Mouse (Mus musculus): Measurements from ENCODE around the gene Ubtd1.

Ubtd1 gene

GRCm38 (mm10) chr19:41993484-41993883, 11.9 kb downstream of the Ubtd1 start:
- peak; percentile 86 for DNase-seq (ENCODE audit: low read depth, low spot score)

DNA sequence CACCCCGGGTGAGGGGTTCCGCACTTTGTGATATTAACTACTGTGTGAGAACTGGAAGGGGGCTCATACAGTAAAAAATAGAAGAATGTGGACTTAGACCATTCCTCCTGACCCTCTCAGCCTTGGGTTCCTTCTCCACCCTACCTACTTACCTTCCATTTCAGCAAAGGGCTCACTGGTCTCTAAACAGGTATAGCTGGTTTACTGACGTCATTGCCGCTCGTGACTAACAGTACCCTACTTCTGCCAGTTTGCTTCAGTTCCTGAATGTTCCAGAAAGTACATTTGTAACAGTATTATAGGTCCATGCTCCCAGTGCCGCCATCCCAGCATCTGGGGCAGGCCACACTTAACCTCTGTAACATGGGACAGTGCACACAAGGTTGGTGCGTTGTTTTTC, 12.5 kb downstream of the Ubtd1 start:
- DNase-seq (ENCODE audit: low read depth, low spot score), result no peak

GRCm38 (mm10) chr19:41995483-41995882, 13.9 kb downstream of the Ubtd1 start:
- DNase-seq (ENCODE audit: low read depth, low spot score), result no peak

- DNase-seq (ENCODE audit: low read depth, low spot score), result no peak
Measured at GRCm38 (mm10) chr19:41997090-41997489, 15.5 kb downstream of the Ubtd1 start.

DNA sequence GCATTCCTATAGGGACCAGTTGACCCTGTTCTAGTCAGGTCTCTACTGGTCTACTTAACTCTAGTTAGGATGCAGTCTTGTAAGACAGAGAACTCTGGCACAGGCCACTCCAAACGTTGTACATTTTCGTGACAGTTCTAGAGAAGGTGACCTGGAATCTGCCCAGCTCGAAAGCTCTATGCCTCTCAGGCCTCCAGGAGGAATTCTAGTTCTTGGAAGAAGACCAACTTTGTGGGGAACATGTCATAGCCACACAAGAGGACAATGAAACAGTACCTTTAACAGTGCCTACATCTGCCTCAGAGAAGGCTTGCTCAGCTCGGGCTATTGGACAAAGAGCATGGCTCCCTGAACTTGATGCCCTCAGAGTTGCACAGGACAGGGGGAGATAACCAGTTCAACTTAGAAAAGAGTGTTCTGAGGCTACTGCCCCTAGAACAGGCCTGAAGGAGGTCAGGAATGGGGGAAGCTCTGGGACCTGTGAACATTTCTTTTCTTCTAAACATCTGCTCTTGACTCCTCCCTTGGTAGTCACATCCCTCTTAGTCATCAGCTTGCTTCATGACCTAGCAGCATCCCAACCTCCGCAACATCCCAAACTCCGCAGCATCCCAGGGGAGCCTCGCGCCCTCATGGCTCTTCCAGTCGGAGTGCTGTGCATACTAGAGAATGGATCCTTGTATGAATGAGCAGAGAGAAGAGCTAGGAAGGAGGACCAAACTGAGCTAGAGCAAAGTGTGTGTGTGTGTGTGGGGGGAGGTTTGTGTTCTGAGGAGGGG, 17.4 kb downstream of the Ubtd1 start:
- no peak for DNase-seq (ENCODE audit: low read depth, low spot score)

GRCm38 (mm10) chr19:41999688-42000283, 18.2 kb downstream of the Ubtd1 start:
- DNase-seq (ENCODE audit: low read depth, low spot score), result no peak

DNA sequence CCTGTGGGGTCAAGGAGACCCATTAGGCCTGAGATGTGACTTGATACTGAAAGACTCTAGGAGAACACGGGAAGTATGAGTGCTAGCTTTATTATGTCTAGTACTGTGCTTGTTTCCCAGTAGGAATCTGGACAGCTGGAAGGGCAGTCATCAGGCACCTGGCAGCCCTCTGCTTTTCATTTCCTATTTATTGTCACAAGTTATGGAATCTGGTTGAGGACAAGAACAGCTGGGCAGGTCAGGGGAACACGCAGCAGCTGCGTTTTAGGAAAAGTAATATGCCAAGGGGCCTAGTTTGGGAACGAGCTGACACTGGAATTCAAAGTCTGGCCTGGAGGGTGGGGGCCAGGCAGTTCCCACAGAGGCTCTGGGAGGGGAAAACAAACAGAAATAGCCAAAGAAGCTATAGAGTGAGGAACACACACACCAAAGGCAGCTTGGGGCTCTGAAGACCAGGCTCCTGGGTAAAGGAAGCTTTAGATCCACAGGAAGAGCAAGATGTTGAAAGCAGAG, 18.9 kb downstream of the Ubtd1 start:
- no peak for DNase-seq (ENCODE audit: low read depth, low spot score)

DNA sequence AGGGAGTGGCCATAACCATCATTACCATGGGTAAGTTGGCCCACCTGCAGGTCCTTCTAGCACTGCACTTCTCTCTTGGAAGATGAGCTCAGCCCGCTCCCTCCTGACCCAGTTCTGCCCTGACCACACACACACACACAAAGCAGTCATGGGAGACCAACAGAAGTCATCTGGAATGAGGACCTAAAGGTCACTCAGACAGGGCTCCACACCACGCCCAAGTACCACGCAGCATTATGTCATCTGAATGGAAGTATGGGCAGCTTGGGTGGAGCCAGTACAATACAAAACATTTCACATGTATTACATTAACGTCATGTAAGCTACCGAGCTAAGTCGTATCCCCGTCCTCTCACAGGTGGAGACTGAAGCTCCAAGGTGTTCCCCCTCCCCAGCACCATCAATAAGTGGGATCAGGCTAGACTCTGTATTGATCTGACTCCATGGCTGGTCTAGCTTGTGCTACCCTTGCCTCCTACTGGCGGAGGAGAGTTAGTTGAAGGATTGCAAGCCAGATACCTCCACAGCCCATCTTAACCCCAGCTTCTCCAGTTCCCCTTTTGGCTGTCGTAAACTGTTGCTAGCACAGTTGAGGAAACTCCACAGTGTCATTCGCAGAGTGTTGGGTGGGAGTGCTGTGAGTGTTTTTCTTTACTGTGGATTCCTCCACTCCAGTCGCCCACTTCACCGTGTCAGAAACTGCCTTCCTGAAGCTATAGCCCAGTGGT, 19.9 kb downstream of the Ubtd1 start:
- no peak for DNase-seq (ENCODE audit: low read depth, low spot score)

GRCm38 (mm10) chr19:42004258-42004657, 22.7 kb downstream of the Ubtd1 start:
- no peak for DNase-seq (ENCODE audit: low read depth, low spot score)

DNA sequence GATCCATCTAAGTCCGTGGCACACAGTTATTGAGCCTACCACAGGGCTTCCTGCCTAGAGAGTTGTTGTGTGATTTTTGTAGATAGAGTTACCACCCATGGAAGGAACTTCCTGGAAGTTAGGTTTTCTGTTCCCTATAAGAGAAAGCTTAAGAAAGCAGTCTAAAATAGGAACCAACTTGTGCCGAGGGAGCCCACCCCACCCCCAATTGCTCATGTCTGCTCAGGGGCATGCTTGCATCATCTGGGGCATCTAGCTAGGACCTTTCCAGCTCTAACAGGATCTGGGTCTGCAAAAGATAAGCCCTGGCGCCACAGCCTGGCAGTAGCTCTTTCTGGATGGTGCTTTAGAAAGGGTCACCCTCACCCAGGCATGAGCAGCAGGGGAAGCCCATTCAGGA, 24.1 kb downstream of the Ubtd1 start:
- no peak for DNase-seq (ENCODE audit: low read depth, low spot score)

DNA sequence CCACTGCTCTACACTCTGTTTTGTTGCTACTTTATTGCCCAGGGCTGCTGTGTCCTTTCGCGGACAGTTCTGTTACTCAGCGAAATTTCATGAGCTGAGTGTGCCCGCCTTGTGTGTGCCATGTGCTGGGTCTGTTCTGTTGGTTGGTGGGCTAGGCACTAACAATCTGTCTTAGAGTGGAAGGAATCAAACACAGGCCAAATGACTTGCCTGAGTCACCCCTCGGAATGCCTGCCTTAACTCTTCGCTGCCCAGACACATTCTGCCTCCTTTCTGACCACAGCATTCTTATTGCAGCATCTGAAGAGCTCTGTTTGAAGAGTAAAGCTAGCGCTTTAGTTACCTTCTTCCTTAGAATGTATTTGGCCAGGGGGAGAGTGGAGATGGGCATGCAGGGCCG, 25.0 kb downstream of the Ubtd1 start:
- no peak for DNase-seq (ENCODE audit: low read depth, low spot score)

DNA sequence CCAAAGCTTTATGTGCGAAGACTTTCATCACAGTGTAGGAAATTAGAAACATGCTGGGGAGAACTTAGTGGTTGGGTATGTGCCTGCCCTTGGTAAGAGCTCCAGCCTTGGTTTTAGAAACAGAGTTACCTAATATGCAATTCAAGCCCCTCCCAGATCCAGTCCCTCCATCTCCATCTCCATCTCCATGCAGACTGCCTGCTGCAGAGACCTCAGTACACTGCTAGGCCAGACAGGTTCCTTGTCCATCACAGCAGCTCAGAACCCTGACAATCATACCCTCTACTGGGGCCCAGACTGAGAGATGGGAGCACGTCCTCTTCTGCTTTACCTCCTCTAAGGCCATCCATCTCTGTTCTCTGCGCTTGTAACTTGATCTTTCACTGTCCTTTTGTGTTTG, 27.0 kb downstream of the Ubtd1 start:
- no peak for DNase-seq (ENCODE audit: low read depth, low spot score)

DNA sequence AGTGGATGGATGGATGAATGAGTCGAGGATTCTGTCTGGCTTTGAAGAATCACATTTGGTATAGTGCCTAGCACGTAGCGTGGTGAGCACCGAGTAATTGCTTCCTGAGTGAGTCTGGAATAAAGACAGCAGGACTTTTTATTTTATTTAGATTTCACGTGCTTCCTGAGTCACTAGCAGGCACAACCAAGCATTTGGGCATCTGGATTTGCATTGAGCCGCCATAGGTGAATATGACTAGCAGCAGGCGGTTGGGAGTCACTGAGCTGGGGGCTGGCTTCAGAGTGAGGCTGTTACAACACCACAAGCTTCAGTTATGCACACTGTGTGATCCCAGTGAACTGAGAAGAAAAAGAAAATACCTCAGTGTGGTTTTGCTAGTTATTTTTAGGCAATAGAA, 27.5 kb downstream of the Ubtd1 start:
- peak; percentile 35 for DNase-seq (ENCODE audit: low read depth, low spot score)

GRCm38 (mm10) chr19:42010436-42010835, 28.9 kb downstream of the Ubtd1 start:
- no peak for DNase-seq (ENCODE audit: low read depth, low spot score)

DNA sequence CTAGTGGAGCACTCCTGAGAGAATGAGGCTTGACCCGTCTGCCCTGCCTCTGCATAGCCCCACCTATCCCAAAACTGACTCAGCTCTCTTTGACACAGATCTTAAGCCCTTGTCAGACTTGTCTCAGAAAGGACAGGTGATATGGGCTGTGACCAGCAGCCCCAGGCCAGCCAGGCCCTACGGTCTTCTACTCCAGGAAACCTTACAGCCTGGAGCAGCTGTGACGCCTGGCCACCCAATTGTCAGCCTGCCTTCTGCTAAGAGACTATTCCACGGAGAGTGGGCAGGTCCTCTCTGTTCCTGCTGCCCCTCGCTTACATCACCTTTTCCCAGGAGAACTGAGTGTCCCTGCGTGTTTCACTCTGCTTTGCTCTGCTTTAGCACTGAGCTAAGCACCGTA, 29.6 kb downstream of the Ubtd1 start:
- no peak for DNase-seq (ENCODE audit: low read depth, low spot score)

DNA sequence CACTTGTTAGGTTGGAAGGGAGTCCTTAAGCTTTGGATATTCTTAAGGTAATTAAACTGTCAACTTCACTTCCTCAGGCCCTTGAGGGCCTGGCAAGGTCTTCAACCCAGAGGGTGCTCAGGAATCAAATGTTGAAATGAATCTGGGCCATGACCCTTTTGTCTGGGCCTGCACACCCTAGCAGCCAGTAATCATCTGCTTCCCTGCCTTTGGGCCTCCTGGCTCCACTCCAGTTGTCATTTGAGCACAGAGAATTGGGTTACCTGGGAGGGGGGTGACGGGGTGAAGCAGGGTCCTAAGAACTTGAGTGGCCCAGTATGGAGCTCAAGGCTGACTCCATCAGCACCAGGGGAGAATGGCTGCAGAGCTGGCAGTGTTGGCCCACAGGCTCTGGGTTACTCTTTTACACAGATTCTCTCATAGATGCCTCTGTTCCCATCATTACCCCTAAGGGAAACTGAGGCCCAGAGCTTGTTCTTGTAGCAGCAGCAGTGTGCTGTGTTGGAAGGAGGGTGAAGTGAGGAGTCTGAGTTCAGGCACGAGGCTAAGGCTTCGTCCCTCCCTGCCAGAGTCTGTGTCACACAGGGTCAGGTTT, 32.8 kb downstream of the Ubtd1 start:
- DNase-seq (ENCODE audit: low read depth, low spot score), result no peak

GRCm38 (mm10) chr19:42015001-42015400, 33.4 kb downstream of the Ubtd1 start:
- DNase-seq (ENCODE audit: low read depth, low spot score), result no peak

DNA sequence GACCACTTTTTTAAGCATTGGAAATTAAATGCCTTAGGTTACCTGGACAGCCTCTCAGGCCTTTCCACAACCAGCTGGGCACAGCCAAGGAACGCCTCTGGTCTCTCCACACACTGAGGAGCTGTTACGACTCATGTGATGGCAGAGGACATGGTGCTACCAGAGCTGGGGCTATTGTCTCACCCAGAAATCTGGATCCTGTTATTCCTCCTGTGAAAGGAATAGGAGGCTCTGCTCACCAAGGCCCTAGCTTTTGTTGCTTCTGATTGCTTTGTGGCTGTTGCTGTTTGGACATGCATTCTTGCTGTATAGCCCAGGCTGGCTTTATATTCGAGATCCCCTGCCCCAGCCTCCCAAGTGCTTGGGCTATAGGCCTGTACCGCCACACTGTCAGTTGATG, 34.7 kb downstream of the Ubtd1 start:
- DNase-seq (ENCODE audit: low read depth, low spot score), result no peak

GRCm38 (mm10) chr19:42016840-42017239, 35.3 kb downstream of the Ubtd1 start:
- peak; percentile 90 for DNase-seq (ENCODE audit: low read depth, low spot score)

GRCm38 (mm10) chr19:42017399-42018247, 36.1 kb downstream of the Ubtd1 start:
- peak; percentile 98 for DNase-seq (ENCODE audit: low read depth, low spot score)

GRCm38 (mm10) chr19:42019011-42019522, 37.5 kb downstream of the Ubtd1 start:
- DNase-seq (ENCODE audit: low read depth, low spot score), result no peak
